Mouse (Mus musculus): ENCODE results near the gene Gm10096.
"Not testable (repeated sequence)": the region's sequence is repeated elsewhere in the genome, so short reads cannot be mapped to it uniquely, and the experiment has no call there.

Gene Gm10096

GRCm38 (mm10) chrX:28954602-28955001 is at the start of gene Gm10096:
Gm10096 (minus strand) TSS chrX:28954702.
- not testable (repeated sequence) for DNase-seq

All from cerebellum, adult 11 months (tissue).